Comparison of ENCODE assay signal across 9 mouse cellular contexts in the genomic region with DNA sequence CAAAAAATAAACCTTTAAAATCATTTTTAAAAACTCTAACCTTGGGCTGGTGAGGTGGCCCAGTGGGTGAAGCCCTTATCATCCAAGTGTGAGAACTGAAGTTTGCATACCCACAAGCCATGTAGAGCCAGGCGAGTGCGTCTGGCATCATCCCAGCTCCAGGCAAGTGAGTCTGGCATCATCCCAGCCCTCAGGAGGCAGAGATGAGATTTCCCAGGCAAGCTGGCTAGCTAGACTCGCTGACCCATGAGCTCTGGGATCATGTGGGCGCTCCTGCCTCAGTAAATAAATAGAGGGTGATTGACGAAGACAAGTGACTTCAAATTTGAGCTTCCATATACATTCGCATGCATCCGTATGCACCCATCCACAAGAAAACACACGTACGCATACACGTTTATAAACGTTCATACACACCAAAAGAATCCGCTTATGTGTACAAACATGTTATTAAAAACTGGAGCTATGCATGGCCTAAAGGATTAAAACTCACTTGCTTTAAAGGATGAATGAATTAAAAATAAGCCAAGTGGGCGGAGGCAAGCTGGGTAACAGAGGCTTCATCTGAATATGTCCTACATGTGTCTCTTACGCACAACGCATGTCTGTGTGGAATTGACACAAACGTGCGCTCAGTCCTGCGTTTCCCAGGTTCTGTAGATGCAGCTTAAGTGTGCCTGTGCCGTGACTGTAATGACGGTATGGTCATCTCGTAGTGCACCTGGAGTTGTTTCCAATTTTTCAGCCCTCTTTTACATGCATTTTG. TPM values are rescaled to one million over a fixed set of nuclear protein-coding genes. Genes with fewer than 3 reads are reported as not detected.
DNase-seq lines count a peak whose midpoint lies in the region; ATAC-seq lines count a peak whose summit lies in the region.
"Had no signal": no experiment of that assay in that cellular context is flagged by ENCODE, and none has a peak within 500 bp of the region (broad histone marks: within the 10 kb centered on the region; RNA-seq: fewer than 3 reads in every experiment).

No protein-coding gene starts in this region.

- no peaks in the 10 kb centered on the region for H3K9me3 ChIP-seq in embryonic facial prominence, embryonic 11.5 days (replicated peaks; ENCODE audit: control insufficient read depth, low read length)
- H3K9me3 ChIP-seq in heart, embryonic 15.5 days (replicated peaks) = no peaks in the 10 kb centered on the region
- no peaks in the 10 kb centered on the region for H3K9me3 ChIP-seq in kidney, embryonic 16.5 days (ENCODE audit: low read length)
- no peaks in the 10 kb centered on the region for H3K9me3 ChIP-seq in stomach, embryonic 16.5 days (replicated peaks; ENCODE audit: control insufficient read depth, low read length)
- H3K9me3 ChIP-seq: G1E had no signal

- no peak overlapping the region for H3K4me3 ChIP-seq in embryonic facial prominence, embryonic 11.5 days (ENCODE audit: low read depth, low read length)
- no peak overlapping the region for H3K4me3 ChIP-seq in heart, embryonic 15.5 days
- peak overlapping the region; percentile 15; the same call in 1 of the 2 replicates for H3K4me3 ChIP-seq in kidney, embryonic 16.5 days (ENCODE audit: low read length)
- H3K4me3 ChIP-seq in stomach, embryonic 16.5 days (replicated peaks; ENCODE audit: low read length) = no peak overlapping the region

- peak overlapping the region; percentile 23 for H3K9ac ChIP-seq in embryonic facial prominence, embryonic 11.5 days (replicated peaks; ENCODE audit: low read length)
- 0 out of 2 replicates have a peak overlapping the region, but pooled peaks have one; percentile 22 for H3K9ac ChIP-seq in heart, embryonic 15.5 days
- peak overlapping the region; percentile 57; the same call in 1 of the 2 replicates for H3K9ac ChIP-seq in kidney, embryonic 16.5 days (replicated peaks; ENCODE audit: low read length)
- H3K9ac ChIP-seq in stomach, embryonic 16.5 days (ENCODE audit: low read length) = peak overlapping the region; percentile 36

- ATAC-seq in embryonic facial prominence, embryonic 11.5 days (replicated peaks; ENCODE audit: insufficient number of reproducible peaks, low FRiP score, low TSS enrichment, low read depth) = no peak
- ATAC-seq in heart, embryonic 15.5 days (replicated peaks; ENCODE audit: insufficient number of reproducible peaks, insufficient read depth, low FRiP score, low read depth) = no peak
- no peak for ATAC-seq in kidney, embryonic 16.5 days (ENCODE audit: low FRiP score, low TSS enrichment)
- no peak for ATAC-seq in stomach, embryonic 16.5 days (ENCODE audit: insufficient read depth, low FRiP score)
- ATAC-seq in activated CD4-positive, CD25-positive, alpha-beta regulatory T cell, adult 4 months = no peak

- H3K4me2 ChIP-seq in embryonic facial prominence, embryonic 11.5 days (ENCODE audit: low read depth, low read length) = no peak overlapping the region
- H3K4me2 ChIP-seq in heart, embryonic 15.5 days = peak overlapping the region; percentile 54
- peak overlapping the region; percentile 43; the same call in 1 of the 2 replicates for H3K4me2 ChIP-seq in kidney, embryonic 16.5 days (replicated peaks; ENCODE audit: low read depth, low read length)
- H3K4me2 ChIP-seq in stomach, embryonic 16.5 days (ENCODE audit: low read depth, low read length) = peak overlapping the region; percentile 47; the same call in 1 of the 2 replicates

- intact Hi-C loops in left cerebral cortex, postnatal 4 days (cut with DNase I) = no loop called here
- intact Hi-C loops in left cerebral cortex, postnatal 36 days (cut with DNase I) = no loop called here

- H3K27me3 ChIP-seq in embryonic facial prominence, embryonic 11.5 days (ENCODE audit: control insufficient read depth, insufficient read depth, low read length) = no peaks in the 10 kb centered on the region
- H3K27me3 ChIP-seq in heart, embryonic 15.5 days = no peaks in the 10 kb centered on the region
- no peaks in the 10 kb centered on the region for H3K27me3 ChIP-seq in kidney, embryonic 16.5 days (ENCODE audit: insufficient read depth, low read length)
- no peaks in the 10 kb centered on the region for H3K27me3 ChIP-seq in stomach, embryonic 16.5 days (ENCODE audit: control insufficient read depth, insufficient read depth, low read length)

- peak overlapping the region; percentile 5 for H3K27ac ChIP-seq in embryonic facial prominence, embryonic 11.5 days (replicated peaks; ENCODE audit: low read depth, low read length)
- peak overlapping the region; percentile 94 for H3K27ac ChIP-seq in heart, embryonic 15.5 days
- H3K27ac ChIP-seq in kidney, embryonic 16.5 days (ENCODE audit: low read length) = peak overlapping the region; percentile 71
- H3K27ac ChIP-seq in stomach, embryonic 16.5 days (ENCODE audit: low read length) = peak overlapping the region; percentile 97

- H3K36me3 ChIP-seq in embryonic facial prominence, embryonic 11.5 days (replicated peaks; ENCODE audit: control insufficient read depth, insufficient read depth, low read depth, low read length) = no peaks in the 10 kb centered on the region
- peaks cover 2% of the 10 kb centered on the region; the same call in 1 of the 2 replicates for H3K36me3 ChIP-seq in heart, embryonic 15.5 days
- H3K36me3 ChIP-seq in kidney, embryonic 16.5 days (ENCODE audit: insufficient read depth, low read length) = no peaks in the 10 kb centered on the region
- H3K36me3 ChIP-seq in stomach, embryonic 16.5 days (ENCODE audit: control insufficient read depth, insufficient read depth, low read length) = no peaks in the 10 kb centered on the region
- H3K36me3 ChIP-seq: G1E had no signal

- WGBS in embryonic facial prominence, embryonic 11.5 days = 73% methylated on average over 21 of the region's 21 CpGs
- WGBS in heart, embryonic 15.5 days = 67% methylated on average over 21 of the region's 21 CpGs
- 77% methylated on average over 21 of the region's 21 CpGs for WGBS in kidney, embryonic 16.5 days
- 70% methylated on average over 21 of the region's 21 CpGs for WGBS in stomach, embryonic 16.5 days

- 0 out of 2 replicates have a peak, but pooled peaks cover 5% of the 10 kb centered on the region for H3K4me1 ChIP-seq in embryonic facial prominence, embryonic 11.5 days (ENCODE audit: control insufficient read depth, insufficient read depth, low read length)
- peaks cover 85% of the 10 kb centered on the region for H3K4me1 ChIP-seq in heart, embryonic 15.5 days (replicated peaks)
- peaks cover 28% of the 10 kb centered on the region for H3K4me1 ChIP-seq in kidney, embryonic 16.5 days (ENCODE audit: insufficient read depth, low read length)
- peaks cover 40% of the 10 kb centered on the region for H3K4me1 ChIP-seq in stomach, embryonic 16.5 days (ENCODE audit: control insufficient read depth, insufficient read depth, low read length)

- DNase-seq in left cerebral cortex, postnatal 4 days = peak; percentile 92
- DNase-seq in left cerebral cortex, postnatal 36 days (ENCODE audit: low spot score in 2 of 2) = no peak
- no peak for DNase-seq in embryonic facial prominence, embryonic 11.5 days (ENCODE audit: low spot score)
- peak; percentile 59 for DNase-seq in lung, postnatal 25 days (ENCODE audit: low spot score)

RNA-seq across cellular contexts. Expression of gene P4ha2, which starts 12.3 kb away (rescaled TPM):
- 10 to 100 TPM; 14.4 to 15.7 TPM for total RNA-seq in left cerebral cortex, postnatal 4 days (2021)
- 10 to 100 TPM; 15.4 to 21.4 TPM for total RNA-seq in left cerebral cortex, postnatal 36 days (2021)
- polyA plus RNA-seq in embryonic facial prominence, embryonic 11.5 days (2014; fragmentation: Nextera tagmentation; extraction: Ambion mirVana) = 41.5 and 42.8 TPM in 2 replicates
- polyA plus RNA-seq in heart, embryonic 15.5 days (2015; fragmentation: Nextera tagmentation; extraction: Ambion mirVana) = 46.0 and 54.6 TPM in 2 replicates
- 38.1 and 43.0 TPM in 2 replicates for polyA plus RNA-seq in kidney, embryonic 16.5 days (2015; fragmentation: Nextera tagmentation; extraction: Ambion mirVana)
- 78.6 and 86.8 TPM in 2 replicates for polyA plus RNA-seq in stomach, embryonic 16.5 days (2015; fragmentation: Nextera tagmentation; extraction: Ambion mirVana)
- polyA plus RNA-seq in activated CD4-positive, CD25-positive, alpha-beta regulatory T cell, adult 4 months (2017; shearing (Covaris generic)) = not detected
- polyA plus RNA-seq: G1E had no signal

RNA-seq across cellular contexts. Expression of gene Pdlim4, which starts 43.3 kb away (rescaled TPM):
- total RNA-seq in left cerebral cortex, postnatal 4 days (2021) = 10 to 100 TPM; 11.9 to 13.5 TPM
- 10 to 100 TPM; 12.2 to 13.1 TPM for total RNA-seq in left cerebral cortex, postnatal 36 days (2021)
- 120 and 127 TPM in 2 replicates for polyA plus RNA-seq in embryonic facial prominence, embryonic 11.5 days (2014; fragmentation: Nextera tagmentation; extraction: Ambion mirVana)
- 11.4 and 20.8 TPM in 2 replicates for polyA plus RNA-seq in heart, embryonic 15.5 days (2015; fragmentation: Nextera tagmentation; extraction: Ambion mirVana)
- polyA plus RNA-seq in kidney, embryonic 16.5 days (2015; fragmentation: Nextera tagmentation; extraction: Ambion mirVana) = 50.3 and 55.0 TPM in 2 replicates
- polyA plus RNA-seq in stomach, embryonic 16.5 days (2015; fragmentation: Nextera tagmentation; extraction: Ambion mirVana) = 63.7 and 65.9 TPM in 2 replicates
- polyA plus RNA-seq in activated CD4-positive, CD25-positive, alpha-beta regulatory T cell, adult 4 months (2017; shearing (Covaris generic)) = 1 to 10 TPM in 1 of 2 experiments, under 1 TPM in 1; 0.57 to 1.3 TPM
- polyA plus RNA-seq: G1E had no signal

Comparison
In these comparisons a context has a peak if more than half of its experiments do, and no peak if none do; other contexts are left out.
1. DNase-seq: peak in left cerebral cortex, postnatal 4 days (single experiment) and lung, postnatal 25 days (single experiment); none in left cerebral cortex, postnatal 36 days (0 of 2) and embryonic facial prominence, embryonic 11.5 days (single experiment).
2. H3K27ac ChIP-seq: peak in every context shown above with its lines; median percentile 97 in stomach, embryonic 16.5 days; 94 in heart, embryonic 15.5 days; 71 in kidney, embryonic 16.5 days; 5 in embryonic facial prominence, embryonic 11.5 days.
3. RNA of gene P4ha2, which starts 12.3 kb away (polyA plus RNA-seq): 78.6 to 86.8 TPM in stomach, embryonic 16.5 days, 46.0 to 54.6 TPM in heart, embryonic 15.5 days, 38.1 to 43.0 TPM in kidney, embryonic 16.5 days and 41.5 to 42.8 TPM in embryonic facial prominence, embryonic 11.5 days; not detected in activated CD4-positive, CD25-positive, alpha-beta regulatory T cell, adult 4 months; every median in the first group is over 10 times any median in the second.
4. Peak in every context shown above with its lines, with median percentiles within 50 percentile points of each other: H3K9ac ChIP-seq.